Mouse (Mus musculus) adipocyte (in vitro differentiated cells): ENCODE measurements around the gene Gm4981.
"Not testable (repeated sequence)": the region's sequence is repeated elsewhere in the genome, so short reads cannot be mapped to it uniquely, and the experiment has no call there.

Experiments
- DNase-seq: peaks from one replicate; pipeline ENCODE4 v3.0.0-alpha.2; 2016; ENCODE audit warnings: low spot score

The Gm4981 gene

GRCm38 (mm10) chr10:58223161-58223560 lies 13.3 kb downstream of the Gm4981 start:
- not testable (repeated sequence) for DNase-seq

GRCm38 (mm10) chr10:58221571-58221970 lies 14.9 kb downstream of the Gm4981 start:
- not testable (repeated sequence) for DNase-seq

GRCm38 (mm10) chr10:58220726-58221125 lies 15.8 kb downstream of the Gm4981 start:
- no peak for DNase-seq

- DNase-seq: no peak
These were observed 19.1 kb downstream of the Gm4981 start for GRCm38 (mm10) chr10:58217366-58217765.

- no peak for DNase-seq
These were observed 21.1 kb downstream of the Gm4981 start for GRCm38 (mm10) chr10:58215353-58215752.

- no peak for DNase-seq
These were observed 21.6 kb downstream of the Gm4981 start for GRCm38 (mm10) chr10:58214934-58215333.

GRCm38 (mm10) chr10:58214497-58214896 lies 22.0 kb downstream of the Gm4981 start:
- DNase-seq: no peak

- DNase-seq: no peak
These were observed 24.3 kb downstream of the Gm4981 start for GRCm38 (mm10) chr10:58212230-58212629.

- DNase-seq: no peak
These were observed 25.3 kb downstream of the Gm4981 start for GRCm38 (mm10) chr10:58211213-58211612.

- no peak for DNase-seq
These were observed 26.0 kb downstream of the Gm4981 start for GRCm38 (mm10) chr10:58210514-58210913.

- DNase-seq: no peak
These were observed 26.6 kb downstream of the Gm4981 start for GRCm38 (mm10) chr10:58209710-58210467.

GRCm38 (mm10) chr10:58206639-58207404 lies 29.7 kb downstream of the Gm4981 start:
- no peak for DNase-seq

- DNase-seq: no peak
These were observed 30.5 kb downstream of the Gm4981 start for GRCm38 (mm10) chr10:58205986-58206385.
